Mouse (Mus musculus) stomach, embryonic 16.5 days (tissue): Measurements from ENCODE around the gene Recql. TPM values are rescaled to one million over a fixed set of nuclear protein-coding genes. Genes with fewer than 3 reads are reported as not detected.
"Not testable (repeated sequence)": the region's sequence is repeated elsewhere in the genome, so short reads cannot be mapped to it uniquely, and the experiment has no call there.

Experiments
- ATAC-seq: fragments of 200-750 bp; cut with Nextera tagmentation; 2 replicates; pipeline ENCODE4 v1.8.0; 2017; ENCODE audit warnings: moderate number of reproducible peaks, moderate TSS enrichment; ENCODE audit not compliant: insufficient read depth, low FRiP score
- H3K27ac ChIP-seq: fragments of 300-500 bp; sonication (generic); 2 replicates; pipeline ENCODE4 v1.5.1; 2014; ENCODE audit warnings: low read length
- H3K27me3 ChIP-seq: fragments of 300-500 bp; sonication (generic); 2 replicates; pipeline ENCODE4 v1.6.1; 2014; ENCODE audit warnings: low read length, control low read depth, mixed read lengths; ENCODE audit not compliant: control insufficient read depth, insufficient read depth
- H3K36me3 ChIP-seq: fragments of 300-500 bp; sonication (generic); 2 replicates; pipeline ENCODE4 v1.6.1; 2014; ENCODE audit warnings: low read length; ENCODE audit not compliant: control insufficient read depth, insufficient read depth
- H3K4me1 ChIP-seq: fragments of 300-500 bp; sonication (generic); 2 replicates; pipeline ENCODE4 v1.6.1; 2014; ENCODE audit warnings: low read length, control low read depth, mixed read lengths; ENCODE audit not compliant: control insufficient read depth, insufficient read depth
- H3K4me2 ChIP-seq: fragments of 300-500 bp; sonication (generic); 2 replicates; pipeline ENCODE4 v1.6.1; 2014; ENCODE audit warnings: low read depth, low read length, mixed read lengths
- H3K4me3 ChIP-seq: fragments of 300-500 bp; sonication (generic); replicated peaks from 2 replicates; pipeline ENCODE4 v1.5.1; 2014; ENCODE audit warnings: mild to moderate bottlenecking, low read length
- H3K9ac ChIP-seq: fragments of 300-500 bp; sonication (generic); 2 replicates; pipeline ENCODE4 v1.6.1; 2014; ENCODE audit warnings: low read length
- H3K9me3 ChIP-seq: fragments of 300-500 bp; sonication (generic); replicated peaks from 2 replicates; pipeline ENCODE4 v1.6.1; 2016; ENCODE audit warnings: low read length, control low read depth; ENCODE audit not compliant: control insufficient read depth
- WGBS: fragments of 180-500 bp; shearing (Covaris S2); extraction: QIAGEN DNeasy Blood & Tissue Kit; methylation state at CpG from one replicate; pipeline ENCODE4 v1.1.7; 2014; 5-methylcytosine and 5-hydroxymethylcytosine counted together
- polyA plus RNA-seq: library from polyadenylated mRNA; unstranded; fragments of >200 nt; fragmentation: Nextera tagmentation; extraction: Ambion mirVana; gene quantifications from 2 replicates; pipeline ENCODE4 v1.2.1, GENCODE M21; 2015

Gene Recql
- polyA plus RNA-seq, 1 experiment from 2014 or later, result 25.9 TPM

- H3K36me3 ChIP-seq, result peaks cover 11% of the 10 kb centered on the region; the same call in 1 of the 2 replicates
- no peak overlapping the region for H3K4me2 ChIP-seq
- no peaks in the 10 kb centered on the region for H3K9me3 ChIP-seq
- ATAC-seq, result no peak
- WGBS, result 84% methylated on average over 3 of the region's 3 CpGs
- no peak overlapping the region for H3K27ac ChIP-seq
- no peak overlapping the region for H3K9ac ChIP-seq
- no peak overlapping the region for H3K4me3 ChIP-seq
- H3K27me3 ChIP-seq, result no peaks in the 10 kb centered on the region
- no peaks in the 10 kb centered on the region for H3K4me1 ChIP-seq
Observed at GRCm38 (mm10) chr6:142369568-142369967, 17.3 kb downstream of the Recql start.

- Histone ChIP-seq H3K27me3 (no peaks in the 10 kb centered on the region), H3K4me2 (no peak overlapping the region), H3K4me1 (no peaks in the 10 kb centered on the region), H3K36me3 (peaks cover 14% of the 10 kb centered on the region; the same call in 1 of the 2 replicates), H3K4me3 (no peak overlapping the region), H3K9me3 (no peaks in the 10 kb centered on the region), H3K9ac (no peak overlapping the region), H3K27ac (no peak overlapping the region)
- 87% methylated on average over 3 of the region's 3 CpGs for WGBS
- ATAC-seq, result no peak
Observed at GRCm38 (mm10) chr6:142367565-142367964, 19.3 kb downstream of the Recql start.

GRCm38 (mm10) chr6:142366473-142367018 lies 20.3 kb downstream of the Recql start:
- Histone ChIP-seq H3K27me3 (no peaks in the 10 kb centered on the region), H3K9me3 (no peaks in the 10 kb centered on the region), H3K27ac (no peak overlapping the region), H3K9ac (no peak overlapping the region), H3K4me3 (no peak overlapping the region), H3K4me2 (no peak overlapping the region), H3K36me3 (peaks cover 14% of the 10 kb centered on the region; the same call in 1 of the 2 replicates), H3K4me1 (no peaks in the 10 kb centered on the region)
- 90% methylated on average over 10 of the region's 10 CpGs for WGBS
- no peak for ATAC-seq

- no peak overlapping the region for H3K4me2 ChIP-seq
- H3K9me3 ChIP-seq, result no peaks in the 10 kb centered on the region
- H3K27me3 ChIP-seq, result no peaks in the 10 kb centered on the region
- H3K27ac ChIP-seq, result no peak overlapping the region
- no peak overlapping the region for H3K9ac ChIP-seq
- H3K4me1 ChIP-seq, result no peaks in the 10 kb centered on the region
- WGBS, result 77% methylated on average over 8 of the region's 8 CpGs
- peaks cover 14% of the 10 kb centered on the region; the same call in 1 of the 2 replicates for H3K36me3 ChIP-seq
- H3K4me3 ChIP-seq, result no peak overlapping the region
- no peak for ATAC-seq
Observed at GRCm38 (mm10) chr6:142365742-142366472, 21.0 kb downstream of the Recql start.

GRCm38 (mm10) chr6:142363019-142363576 lies 23.8 kb downstream of the Recql start:
- no peak overlapping the region for H3K4me2 ChIP-seq
- no peaks in the 10 kb centered on the region for H3K4me1 ChIP-seq
- no peak overlapping the region for H3K9ac ChIP-seq
- peaks cover 14% of the 10 kb centered on the region; the same call in 1 of the 2 replicates for H3K36me3 ChIP-seq
- H3K9me3 ChIP-seq, result no peaks in the 10 kb centered on the region
- H3K4me3 ChIP-seq, result no peak overlapping the region
- WGBS, result 63% methylated on average over 9 of the region's 9 CpGs
- ATAC-seq, result 0 out of 2 replicates have a peak, but pooled peaks have one; percentile 33
- H3K27me3 ChIP-seq, result no peaks in the 10 kb centered on the region
- no peak overlapping the region for H3K27ac ChIP-seq

GRCm38 (mm10) chr6:142362036-142362435 lies 24.9 kb downstream of the Recql start:
- Histone ChIP-seq H3K9me3 (no peaks in the 10 kb centered on the region), H3K27me3 (no peaks in the 10 kb centered on the region), H3K27ac (no peak overlapping the region), H3K36me3 (peaks cover 10% of the 10 kb centered on the region; the same call in 1 of the 2 replicates), H3K4me1 (no peaks in the 10 kb centered on the region), H3K4me3 (no peak overlapping the region), H3K4me2 (no peak overlapping the region), H3K9ac (no peak overlapping the region)
- ATAC-seq, result no peak
- WGBS, result 89% methylated on average over 6 of the region's 6 CpGs

GRCm38 (mm10) chr6:142357106-142357505 lies 29.8 kb downstream of the Recql start:
- no peak for ATAC-seq
- H3K4me3 ChIP-seq, result no peak overlapping the region
- no peaks in the 10 kb centered on the region for H3K4me1 ChIP-seq
- no peaks in the 10 kb centered on the region for H3K36me3 ChIP-seq
- H3K4me2 ChIP-seq, result no peak overlapping the region
- no peaks in the 10 kb centered on the region for H3K9me3 ChIP-seq
- 75% methylated on average over 7 of the region's 7 CpGs for WGBS
- H3K27ac ChIP-seq, result no peak overlapping the region
- H3K9ac ChIP-seq, result no peak overlapping the region
- no peaks in the 10 kb centered on the region for H3K27me3 ChIP-seq

GRCm38 (mm10) chr6:142352099-142352498 lies 34.8 kb downstream of the Recql start:
- ATAC-seq, result peak; percentile 61; the same call in 1 of the 2 replicates
- not testable (repeated sequence) for H3K9me3 ChIP-seq, H3K27me3 ChIP-seq, H3K4me3 ChIP-seq, H3K4me1 ChIP-seq, H3K36me3 ChIP-seq, H3K9ac ChIP-seq, H3K27ac ChIP-seq, H3K4me2 ChIP-seq
- WGBS, result 75% methylated on average over 3 of the region's 3 CpGs
